Mouse (Mus musculus): Measurements from ENCODE around the gene Csnk1g2.
A peak's percentile ranks its signal among the peaks of the same experiment; 100 is the strongest.

The Csnk1g2 gene

DNA sequence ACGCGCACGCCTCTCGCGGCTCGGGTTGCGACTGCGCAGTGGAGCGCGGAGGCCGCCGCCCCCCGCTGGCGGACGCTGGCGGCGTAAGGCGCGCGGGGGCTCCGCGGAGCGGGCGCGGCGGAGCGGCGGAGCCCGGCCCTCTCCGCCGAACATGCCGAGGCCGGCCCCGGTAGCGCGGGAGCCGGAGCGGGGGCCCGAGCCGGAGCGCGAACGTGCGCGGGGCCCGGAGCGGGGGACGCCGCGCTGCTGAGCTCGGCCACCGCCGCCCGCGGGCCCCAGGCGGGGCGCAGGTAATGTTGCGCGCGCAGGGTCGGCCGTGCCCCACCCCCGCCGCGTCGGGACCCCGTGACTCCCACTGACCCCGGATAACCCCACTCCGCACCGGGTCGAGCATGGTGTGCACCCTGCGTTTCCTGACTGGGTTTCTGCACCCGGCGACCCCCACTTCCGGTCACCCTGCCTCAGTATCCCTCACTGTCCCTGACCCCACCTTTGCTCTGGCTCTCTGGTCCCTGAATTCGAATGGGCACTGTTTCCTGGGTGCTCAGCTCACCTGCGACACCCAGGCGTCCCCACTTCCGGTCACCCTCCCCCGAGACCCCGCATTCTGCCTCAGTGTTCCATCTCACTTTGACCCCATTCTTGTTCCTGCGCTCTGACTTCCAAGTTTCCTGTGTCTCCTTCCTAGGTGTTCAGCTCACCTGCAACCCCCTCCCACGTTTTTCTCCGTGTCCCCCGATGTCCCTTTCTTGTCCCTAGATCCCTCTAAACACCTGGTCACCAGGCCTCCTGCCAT lies at the start of gene Csnk1g2:
Csnk1g2 (plus strand) TSS at position 178 of the 796 bp plus-strand sequence.
- DNase-seq, result no peak

DNA sequence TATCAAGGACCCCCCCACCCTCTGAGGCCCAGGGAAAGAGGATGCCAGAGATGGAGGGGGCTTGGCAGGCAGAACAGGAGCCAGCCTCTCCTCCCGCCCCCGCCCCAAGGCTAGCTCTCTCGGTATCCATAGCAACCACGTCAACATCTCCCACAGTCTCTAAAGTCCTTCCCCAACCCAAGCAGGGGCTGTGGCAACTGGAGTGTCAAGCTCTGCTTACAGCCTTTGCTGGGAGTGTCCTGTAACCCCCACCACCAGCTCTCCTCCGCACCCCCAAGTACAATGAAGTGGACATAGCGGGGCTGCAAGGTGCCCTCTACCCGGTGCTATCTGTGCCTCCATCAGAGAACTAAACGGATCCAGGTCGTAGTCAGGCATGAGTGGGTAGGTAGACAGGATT lies 48.7 kb upstream of the Csnk1g2 start:
- DNase-seq, result peak; percentile 76

DNA sequence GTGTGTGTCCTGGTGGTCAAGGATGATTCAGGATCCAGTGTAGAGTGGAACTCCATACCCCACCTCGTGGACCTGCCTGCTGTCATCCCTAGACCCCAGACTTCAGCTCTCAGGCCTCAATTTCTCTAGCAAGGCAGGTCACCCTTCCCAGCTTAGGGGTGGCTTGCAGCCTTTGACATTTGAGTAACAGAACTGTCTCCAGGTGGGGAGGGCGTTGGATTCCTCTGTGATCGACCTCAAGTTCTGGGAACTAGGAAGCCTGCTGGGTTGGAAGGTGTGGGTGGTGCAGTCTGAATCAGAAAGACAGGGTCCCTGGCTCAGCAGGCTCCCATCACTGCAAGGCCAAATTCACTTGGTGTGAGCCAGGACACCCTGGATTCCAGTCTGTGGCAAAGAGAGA lies 47.7 kb upstream of the Csnk1g2 start:
- DNase-seq, result no peak

DNA sequence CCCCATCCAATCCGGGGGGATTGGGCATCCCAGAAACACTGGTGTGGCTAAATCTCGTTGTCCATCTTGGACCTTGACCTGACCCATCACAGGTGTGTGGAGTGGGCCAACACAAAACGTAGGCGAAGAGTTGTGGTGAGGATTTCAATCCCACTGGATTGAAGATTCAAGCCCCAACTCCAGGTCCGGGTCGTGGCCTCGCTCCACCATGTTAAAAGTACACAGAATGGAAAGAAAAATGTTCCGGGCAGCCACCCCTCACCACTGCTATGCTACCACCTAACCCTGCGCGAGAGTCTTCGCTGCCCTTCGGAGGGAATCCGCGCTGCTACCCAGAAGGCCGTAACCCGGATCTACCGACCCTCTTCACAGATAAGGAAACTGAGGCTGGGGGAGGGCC lies 46.7 kb upstream of the Csnk1g2 start:
- no peak for DNase-seq

DNA sequence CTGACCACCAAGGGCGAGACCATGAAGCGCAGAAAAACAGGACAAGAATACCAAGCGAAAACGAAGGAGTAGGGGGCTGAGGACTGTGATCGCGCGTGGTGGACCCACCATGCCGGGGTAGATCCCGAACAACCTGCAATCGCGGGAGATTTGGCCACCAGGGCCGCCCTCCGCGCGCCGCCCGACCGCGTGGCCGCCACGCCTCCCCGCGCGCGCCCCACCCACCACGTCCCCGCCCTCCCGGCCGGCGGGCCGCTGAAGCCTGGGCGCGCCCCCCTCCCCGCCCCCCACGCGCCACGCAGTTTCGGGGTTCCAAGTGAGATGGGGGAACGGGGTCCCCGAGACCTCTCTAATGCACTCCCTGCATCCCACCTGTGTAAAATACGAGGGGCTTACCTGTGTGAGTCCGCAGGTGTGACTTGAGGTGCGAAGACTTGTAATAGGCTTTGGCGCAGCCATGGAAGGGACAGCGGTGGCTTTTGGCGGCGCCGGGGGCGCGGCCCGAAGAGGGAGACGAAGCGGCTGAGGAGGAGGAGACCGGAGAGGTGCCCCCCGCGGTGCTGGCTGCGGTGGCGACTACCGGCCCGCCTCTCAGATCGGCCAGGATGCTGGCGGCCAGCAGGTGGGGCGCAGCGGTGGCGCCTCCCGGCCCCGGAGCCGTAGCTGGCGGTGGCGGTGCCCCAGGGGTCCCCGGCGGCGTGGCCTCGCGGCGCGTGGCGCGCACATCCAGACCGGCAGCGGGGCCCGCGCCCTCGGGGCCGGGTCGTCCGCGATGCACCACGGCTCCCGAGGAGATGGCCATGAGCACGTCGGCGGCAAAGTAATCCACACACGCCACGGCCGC lies 46.1 kb upstream of the Csnk1g2 start:
- peak; percentile 61 for DNase-seq

DNA sequence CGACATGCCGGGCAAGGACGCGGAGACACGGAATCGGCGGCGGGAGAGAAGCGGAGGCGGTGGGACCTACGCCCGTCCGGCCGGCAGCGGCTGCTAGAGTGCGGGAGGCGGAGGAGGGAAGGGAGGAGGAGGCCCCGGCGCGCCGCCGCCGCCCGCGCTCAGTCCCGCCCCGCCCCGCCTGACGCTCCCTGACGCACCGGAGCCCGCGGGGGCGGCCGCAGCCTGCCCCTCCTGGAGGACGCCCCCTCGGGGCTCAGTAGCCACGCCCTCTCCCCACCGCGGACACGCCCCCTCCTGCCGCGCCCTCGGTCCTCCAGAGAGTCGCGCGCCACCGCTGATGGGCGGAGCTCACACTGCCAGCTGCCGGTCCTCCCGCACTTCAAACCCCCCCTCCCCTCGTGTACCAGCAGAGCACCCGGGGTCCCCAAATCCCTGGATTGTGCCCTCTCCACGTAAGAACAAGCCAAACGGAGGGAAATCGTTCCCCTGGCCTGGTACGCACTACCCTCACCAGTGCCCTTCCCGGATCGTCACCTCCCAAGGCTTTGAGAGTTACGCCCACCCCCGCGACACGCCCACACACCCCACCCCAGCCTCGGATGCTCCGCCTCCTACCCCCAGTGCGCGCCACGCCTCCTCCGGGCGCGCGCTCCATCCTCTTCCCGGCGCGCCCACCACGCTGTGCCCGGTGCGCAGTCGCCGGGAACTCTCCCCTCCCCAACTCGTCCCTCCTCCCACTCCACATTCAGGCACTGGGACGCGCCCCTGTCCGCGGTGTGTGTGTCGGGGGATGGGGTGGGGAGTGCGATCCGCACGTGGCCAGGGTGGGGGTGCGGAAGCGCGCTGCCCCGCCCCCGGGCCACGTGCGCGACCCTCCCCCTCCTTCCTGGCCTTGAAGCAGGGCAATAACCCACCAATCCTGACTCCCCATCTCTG lies 45.2 kb upstream of the Csnk1g2 start, which contains the start of gene Klf16:
Klf16 (minus strand) TSS at position 127 of the 936 bp plus-strand sequence.
- peak; percentile 96 for DNase-seq

DNA sequence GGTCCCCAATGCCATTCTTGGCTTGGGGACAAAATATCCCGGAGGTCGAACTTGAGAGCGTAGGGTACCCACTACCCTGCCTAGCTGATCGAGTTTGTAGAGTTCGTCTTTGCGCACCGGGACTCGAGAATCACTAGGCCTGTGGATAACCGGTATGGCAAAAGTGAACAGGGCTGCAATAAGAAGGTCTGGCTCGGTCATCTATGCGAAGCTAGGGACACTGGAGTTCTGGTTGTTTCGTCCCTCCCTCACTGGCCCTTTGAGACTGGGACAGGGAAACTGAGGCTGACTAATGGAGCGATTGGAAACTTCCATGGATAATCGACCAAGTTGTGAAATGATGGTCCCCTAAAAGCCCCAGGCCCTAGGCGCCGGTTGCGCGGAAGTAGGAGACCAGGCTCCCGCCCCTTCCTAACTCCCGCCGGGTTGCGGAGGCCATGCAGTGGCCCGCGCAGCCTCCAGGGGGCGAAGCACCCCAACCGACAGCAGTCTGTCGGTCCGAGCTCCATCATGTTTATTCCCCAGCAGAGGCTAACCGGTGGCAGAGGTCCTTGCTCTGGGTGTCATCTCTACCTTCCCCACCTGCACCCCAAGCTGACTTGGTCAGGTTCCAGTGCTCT lies 44.4 kb upstream of the Csnk1g2 start:
- DNase-seq, result peak; percentile 49

DNA sequence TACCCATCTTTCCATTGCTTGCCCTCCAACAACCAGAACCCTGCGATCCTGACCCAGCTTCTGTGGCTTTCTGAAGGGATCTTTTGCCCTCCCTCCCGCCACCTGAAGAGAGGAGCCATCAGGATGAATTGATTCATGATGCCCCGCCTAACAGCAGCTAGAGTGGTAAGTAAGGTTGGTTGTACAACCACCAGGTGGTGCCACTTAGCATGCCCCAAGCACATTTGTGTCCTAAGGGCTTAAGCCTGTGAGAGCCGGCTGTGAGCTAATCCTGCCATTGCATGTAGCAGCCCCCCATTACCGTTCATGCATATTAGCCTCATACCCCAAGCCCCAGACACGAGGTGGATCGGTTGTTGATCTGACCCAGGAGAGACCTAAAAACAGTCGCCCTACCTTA lies 43.7 kb upstream of the Csnk1g2 start:
- DNase-seq, result peak; percentile 62

DNA sequence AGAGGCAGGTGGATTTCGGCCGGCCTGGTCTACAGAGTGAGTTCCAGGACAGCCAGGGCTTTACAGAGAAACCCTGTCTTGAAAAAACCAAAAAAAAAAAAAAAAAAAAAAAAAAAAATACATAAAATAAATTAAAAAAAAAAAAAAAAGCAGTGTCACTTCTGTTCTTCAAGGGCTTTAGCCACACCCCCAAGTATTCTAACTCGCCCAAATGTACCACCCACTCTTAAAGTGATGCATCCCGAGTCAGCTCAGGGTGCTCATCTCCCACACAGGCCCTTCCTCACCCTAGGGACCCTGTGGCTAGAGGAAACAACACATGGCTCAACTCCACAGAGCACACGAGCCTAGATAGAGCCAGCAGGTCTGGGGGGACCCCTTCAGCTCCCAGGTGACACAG lies 39.6 kb upstream of the Csnk1g2 start:
- DNase-seq, result no peak

DNA sequence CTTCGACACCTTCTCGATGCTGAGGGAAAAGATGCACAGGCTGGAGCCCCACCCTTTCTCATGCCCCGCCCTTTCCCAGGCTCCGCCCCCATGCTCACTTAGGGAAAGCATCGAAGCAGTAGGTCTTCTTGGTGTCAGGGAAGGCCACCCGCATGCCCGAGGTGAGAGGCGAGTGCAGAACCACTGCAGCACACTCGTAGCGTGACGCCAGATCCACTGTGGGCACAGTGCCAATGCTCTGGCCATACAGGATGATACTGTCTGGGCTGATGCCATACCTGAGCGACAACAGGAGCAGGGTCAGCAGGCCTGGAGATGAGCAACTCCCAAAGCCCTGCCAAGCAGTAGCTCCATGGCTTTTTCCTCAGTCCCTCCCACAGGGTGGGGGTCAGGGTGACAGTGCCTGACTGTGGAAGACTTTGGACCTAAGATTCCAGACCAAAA lies 38.6 kb upstream of the Csnk1g2 start:
- DNase-seq, result no peak

DNA sequence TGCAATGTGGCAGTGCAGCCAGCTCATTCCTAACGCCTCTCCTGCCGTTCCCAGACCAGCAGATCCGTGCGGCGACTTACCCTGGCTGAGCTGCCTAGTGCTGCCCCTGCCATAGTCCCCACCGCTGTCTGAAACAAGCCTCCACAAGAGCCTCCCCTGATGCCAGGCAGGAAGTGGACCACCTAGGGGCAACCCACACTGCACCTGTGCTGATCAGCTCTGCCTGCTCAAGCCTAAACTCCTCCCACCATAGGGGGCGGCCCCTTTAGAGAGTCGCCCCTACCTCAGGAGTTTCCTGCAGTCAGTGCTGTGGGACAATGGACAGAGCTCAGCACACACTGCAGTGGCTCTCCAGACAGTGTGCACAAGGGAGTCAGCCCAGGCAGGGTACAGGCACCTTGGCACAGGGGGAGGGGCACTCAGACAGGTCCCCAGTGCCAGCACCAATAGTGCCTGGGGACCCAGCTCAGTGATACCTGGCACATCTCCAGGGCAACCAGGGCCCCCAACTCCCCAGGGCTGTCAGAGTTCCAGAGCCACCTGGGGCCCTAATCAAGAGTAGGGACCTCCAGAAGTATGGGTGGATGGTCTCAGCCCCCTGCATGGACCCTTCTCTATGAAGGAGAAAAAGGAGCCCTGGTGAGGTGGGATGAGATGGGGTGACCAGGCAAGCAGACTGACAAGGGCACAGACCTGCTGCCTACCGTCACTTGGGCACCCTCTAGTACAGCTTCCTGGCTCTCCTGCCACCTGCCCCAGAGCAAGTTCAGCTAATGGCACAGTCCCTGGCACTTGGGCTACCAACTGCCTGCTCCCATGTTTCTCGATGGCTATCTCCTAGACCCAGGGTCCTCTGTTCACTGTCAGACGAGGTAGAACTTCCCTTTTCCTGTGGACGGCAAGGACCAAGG lies 37.7 kb upstream of the Csnk1g2 start:
- DNase-seq, result no peak

DNA sequence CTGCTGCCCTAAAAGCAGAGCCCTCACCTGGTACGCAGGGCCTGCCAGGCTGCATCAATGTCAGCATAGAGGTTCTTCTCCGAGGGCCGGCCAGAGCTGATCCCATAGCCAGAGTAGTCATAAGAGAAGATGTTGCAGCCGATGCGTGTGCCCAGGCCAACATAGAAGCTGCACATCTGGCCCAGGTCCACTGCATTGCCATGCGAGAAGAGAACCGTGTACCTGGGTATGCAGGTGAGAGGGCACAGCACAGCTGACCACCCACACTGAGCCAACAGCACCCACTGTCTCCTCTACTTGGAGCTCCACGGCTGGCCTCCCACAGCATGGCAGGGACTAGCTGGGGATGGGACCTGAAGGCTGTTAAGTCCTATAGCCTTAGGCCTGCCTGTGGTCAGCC lies 37.1 kb upstream of the Csnk1g2 start:
- DNase-seq, result no peak

DNA sequence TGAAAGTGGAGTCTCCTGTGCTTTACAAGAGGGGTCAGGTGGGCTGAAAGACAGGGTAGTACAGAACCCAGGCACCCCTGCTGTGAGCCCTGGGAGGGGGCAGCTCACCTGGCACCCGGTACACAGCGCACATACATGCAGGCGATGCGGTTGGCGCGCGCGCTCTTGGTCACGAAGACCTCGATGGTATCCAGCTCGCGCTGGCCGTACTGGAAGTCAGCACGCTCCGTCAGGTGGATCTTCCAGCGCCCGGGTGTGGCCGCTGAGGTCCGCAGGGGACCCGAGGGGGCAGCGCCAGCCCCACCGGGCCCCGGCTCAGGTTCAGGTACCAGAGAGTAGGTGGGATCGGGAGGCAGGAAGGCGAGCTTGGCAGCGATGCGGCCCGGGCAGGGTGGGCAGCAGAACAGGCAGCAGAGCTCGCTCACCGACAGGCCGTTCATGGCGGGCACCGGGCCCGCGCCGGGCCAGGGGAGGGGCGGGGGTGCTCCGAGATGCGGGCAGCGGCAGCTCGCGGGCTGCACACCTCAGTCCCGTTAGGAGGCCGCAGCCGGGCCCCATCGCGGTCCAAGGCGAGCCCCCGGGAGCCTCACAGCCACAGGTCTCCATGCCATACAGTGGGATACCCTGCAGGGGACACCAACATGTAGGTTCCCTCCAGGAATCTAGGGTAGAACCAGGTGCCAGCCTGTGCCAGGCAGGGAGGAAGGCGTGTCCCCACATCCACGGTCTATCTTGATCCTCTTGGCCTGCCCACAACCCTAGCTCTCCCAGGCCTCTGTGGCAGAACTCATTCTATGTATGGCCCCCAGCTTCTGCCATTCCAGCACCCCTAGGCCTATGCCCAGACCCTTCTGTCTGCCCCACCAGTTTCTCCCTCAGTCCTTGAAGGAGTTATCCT lies 36.0 kb upstream of the Csnk1g2 start:
- DNase-seq, result no peak

DNA sequence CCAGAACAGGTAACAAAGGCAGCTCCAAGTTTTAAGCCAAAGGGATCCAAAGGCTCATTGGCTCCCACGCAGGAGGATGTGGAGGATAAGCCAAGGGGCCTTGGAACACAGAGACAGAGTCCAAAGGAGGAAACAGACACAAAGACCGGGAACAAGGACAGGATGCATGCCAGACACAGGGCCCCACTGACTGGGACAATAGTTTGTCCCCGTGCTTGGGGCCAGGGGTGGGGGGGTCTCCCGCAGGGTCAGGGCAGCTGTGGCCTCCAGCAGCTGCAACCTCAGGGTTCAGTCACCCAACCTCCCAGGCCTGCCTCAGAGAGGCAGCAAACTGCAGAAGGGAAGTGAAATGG lies 35.4 kb upstream of the Csnk1g2 start:
- no peak for DNase-seq

DNA sequence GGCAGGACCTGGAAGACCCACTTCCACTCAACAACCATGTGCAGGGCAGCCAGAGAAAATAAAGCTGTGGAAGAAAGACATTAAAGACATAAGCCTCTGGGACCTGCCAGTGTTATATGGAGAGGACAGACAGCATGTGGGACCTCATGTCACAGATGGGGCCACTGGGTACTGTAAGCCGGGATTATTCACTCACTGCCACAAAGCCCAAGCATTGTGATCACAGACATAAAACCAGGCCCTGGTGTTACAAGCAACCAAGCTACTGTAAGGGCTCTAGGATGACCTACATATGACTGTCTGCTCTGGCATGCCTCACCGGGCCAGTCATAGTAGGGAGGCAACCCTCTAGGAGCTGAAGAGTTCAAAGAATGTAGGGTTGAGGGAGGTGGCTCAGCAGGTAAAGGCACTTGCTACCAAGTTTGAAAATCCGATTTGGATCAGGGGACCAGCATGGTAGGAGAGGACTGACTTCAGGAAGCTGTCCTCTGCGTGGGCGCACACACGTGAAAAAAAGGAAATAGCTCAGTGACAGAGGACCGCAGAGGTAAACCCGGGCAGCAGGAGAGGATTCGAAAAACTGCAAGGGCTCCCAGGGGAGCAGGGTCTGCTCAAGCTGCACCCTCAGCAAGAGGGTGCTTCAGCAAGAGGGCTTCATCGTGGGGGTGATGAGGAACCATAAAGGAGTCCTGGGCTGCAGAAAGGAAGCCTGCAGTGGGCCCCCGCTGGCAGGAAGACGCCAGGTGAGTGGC lies 33.3 kb upstream of the Csnk1g2 start:
- DNase-seq, result no peak

DNA sequence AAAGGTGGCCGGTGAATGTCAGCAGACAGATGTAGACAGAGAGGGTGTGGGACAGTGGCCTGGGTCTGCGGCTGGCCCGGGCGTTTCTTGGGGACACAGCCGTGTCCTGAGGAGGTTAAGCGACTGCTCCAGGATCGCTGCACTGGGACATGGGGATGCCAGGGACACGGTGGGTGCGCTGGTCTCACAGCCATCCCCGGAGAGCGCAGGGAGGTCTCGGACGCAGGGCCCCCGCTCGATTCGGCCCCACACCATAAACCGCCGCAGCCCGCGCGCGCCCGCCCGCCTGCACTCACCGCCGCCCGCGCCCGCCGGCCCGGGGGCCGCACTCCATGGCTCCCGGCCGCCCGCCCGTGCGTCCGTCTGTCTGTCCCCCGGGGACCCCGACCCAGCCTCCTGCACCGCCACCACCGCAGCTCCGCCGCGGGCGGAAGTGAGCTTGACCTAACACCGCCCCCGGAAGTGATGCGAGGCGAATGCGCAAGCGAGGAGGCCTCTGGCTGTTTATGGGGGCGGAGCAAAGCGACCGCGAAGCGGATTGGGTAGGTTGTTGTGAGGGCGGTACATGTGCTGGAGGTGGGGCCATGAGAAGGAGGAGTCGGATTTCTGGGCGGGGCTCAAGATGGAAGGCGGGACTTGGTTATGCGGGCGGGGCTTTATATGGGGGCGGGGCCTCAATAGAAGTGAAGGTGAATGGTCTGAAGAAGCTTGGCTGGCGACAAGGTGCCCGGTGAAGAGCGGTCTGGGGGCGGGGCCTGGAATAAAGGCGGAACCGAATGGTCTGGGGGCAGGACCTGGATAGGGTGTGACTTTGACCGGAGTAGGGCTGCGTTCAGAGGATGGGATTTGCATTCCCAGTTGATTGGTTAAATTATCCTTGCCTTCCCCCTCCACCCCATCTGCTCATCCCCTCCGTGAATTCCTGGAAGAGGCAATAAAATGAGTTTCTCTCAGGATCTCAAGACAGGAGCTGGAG lies 32.5 kb upstream of the Csnk1g2 start, which contains the start of gene Abhd17a:
Abhd17a (minus strand) TSS at position 463 of the 976 bp plus-strand sequence.
- peak; percentile 95 for DNase-seq

DNA sequence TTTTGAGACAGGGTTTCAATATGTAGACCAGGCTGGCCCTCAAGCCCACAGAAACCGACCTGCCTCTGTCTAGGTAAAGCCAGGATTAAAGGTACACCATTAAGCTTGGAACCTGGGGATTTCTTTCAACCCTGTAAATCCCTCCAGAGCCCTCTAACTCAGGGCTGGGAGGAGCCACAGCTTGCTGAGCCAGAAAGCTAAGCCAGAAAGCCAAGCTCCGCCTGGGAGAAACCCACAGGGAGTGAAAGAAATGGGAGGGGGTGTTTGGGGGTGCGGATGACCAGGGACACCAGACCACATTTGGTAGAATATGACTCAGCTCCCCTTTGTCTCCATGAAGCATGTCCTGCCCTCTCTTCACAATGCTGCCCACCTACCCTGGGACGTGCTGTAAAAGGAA lies 26.3 kb upstream of the Csnk1g2 start:
- DNase-seq, result no peak

DNA sequence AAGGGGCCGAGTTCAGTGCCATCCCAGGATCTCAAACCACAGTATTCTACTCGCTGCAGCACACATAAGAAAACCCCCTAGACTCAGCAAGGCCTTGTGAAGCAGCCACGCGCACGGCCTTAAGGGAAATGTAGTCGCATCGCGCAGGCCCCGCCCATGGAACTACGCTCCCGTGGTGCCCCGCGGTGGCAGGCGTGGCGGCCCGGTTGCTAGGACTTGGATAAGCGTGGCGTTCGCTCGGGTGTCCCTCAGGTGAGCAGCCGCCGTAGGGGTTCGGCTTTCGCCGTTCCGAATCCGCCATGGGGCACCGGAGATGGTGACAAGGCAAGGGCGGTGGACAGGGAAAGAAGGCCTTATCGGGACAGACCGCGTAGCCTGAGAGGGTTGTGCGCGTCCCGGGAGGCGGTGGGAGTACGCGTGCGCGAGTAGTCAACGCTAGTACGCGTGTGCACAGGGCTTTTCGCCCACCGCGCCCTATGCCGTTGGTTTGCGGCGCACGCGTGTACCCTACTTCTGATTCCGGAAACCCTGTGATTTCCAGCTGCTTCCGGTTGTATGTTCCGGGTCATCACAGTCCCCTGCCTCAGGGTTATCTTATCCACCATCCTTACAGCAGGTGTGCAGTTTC lies 19.8 kb upstream of the Csnk1g2 start, which contains the start of the genes Scamp4 and Adat3:
Scamp4 (plus strand) TSS at position 175 of the 628 bp plus-strand sequence.
Adat3 (plus strand) TSS at position 183 of the 628 bp plus-strand sequence.
- DNase-seq, result peak; percentile 97
